Mouse (Mus musculus) c-Kit-negative CD71-positive TER-119-positive erythroid progenitor cells, embryonic 14.5 days (primary cell): ENCODE results near the gene Tescl.
A peak's percentile ranks its signal among the peaks of the same experiment; 100 is the strongest.

Experiments
- DNase-seq: peaks from one replicate; pipeline ENCODE4 v3.0.0-alpha.2; 2013; ENCODE audit warnings: low read depth, low spot score

Tescl gene

DNA sequence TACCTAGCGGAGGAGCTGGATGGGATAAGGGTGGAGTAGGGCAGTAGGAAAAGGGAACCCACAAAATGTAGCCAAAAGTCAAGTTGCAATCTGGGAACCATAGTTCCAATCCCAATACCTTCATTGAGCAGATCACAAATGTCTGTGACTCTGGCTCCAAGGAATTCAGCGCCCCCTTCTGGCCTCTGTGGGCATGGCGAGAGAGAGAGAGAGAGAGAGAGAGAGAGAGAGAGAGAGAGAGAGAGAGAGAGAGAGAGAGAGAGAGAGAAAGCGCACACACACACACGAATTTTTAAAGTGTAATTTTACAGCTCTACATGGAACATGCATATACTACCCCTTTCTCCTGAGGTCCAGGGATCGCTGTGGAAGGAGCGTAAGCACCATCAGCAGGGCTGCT lies 29.5 kb upstream of the Tescl start:
- no peak for DNase-seq

DNA sequence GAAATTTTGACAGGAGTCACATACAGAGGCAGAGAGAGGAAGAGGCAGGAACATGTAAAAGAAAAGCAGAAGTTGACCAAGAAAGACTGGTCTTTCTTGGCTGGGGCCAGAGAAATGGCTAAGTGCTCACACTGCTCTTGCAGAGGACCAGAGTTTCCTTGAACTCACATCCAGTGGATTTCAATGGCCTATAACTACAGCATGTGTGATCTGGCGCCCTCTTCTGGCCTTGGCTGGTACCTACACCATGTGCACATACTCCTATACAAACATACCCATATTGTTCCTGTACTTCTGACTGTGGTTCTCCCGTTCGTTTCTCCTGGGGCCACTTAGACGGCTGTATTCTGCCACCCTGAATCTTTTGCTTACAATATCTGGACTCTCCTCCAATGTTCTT lies 27.3 kb upstream of the Tescl start:
- DNase-seq = no peak

DNA sequence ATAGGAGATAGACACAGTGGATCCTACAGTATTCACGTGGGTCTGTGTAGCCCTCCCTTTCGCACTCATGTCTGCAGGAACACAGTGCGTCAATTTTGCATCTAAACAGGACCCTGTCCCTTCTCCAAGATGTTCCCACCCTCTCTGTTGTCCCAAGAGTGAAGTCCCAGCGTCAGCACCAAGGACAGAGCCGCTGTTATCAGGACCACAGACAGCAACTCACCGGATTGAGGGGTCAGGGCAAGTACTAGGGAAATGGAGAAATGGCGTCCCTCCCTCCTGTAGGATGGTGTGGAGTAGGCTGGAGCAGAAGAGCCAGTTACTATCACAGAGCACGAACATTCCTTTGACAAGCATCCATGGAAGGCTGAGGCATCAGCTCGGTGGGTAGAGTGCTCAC lies 25.5 kb upstream of the Tescl start:
- no peak for DNase-seq

DNA sequence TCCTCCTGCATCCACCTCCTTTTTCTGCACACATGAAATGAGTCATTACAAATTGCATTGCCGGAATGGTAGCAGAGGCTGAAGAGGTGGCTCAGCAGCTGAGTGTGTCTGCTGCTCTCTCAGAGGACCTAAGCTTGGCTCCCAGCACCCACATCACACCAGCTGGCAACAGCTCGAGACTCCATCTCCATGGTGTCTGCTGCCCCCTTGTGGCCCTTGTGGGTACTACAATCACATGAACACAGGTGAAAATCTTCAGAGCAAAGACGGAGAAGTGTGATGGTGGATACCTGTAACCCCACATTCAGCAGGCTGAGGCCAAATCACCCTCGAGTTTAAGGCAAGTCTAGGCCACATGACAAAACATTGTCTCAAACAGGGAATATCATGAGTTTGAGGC lies 24.2 kb upstream of the Tescl start:
- DNase-seq = no peak

DNA sequence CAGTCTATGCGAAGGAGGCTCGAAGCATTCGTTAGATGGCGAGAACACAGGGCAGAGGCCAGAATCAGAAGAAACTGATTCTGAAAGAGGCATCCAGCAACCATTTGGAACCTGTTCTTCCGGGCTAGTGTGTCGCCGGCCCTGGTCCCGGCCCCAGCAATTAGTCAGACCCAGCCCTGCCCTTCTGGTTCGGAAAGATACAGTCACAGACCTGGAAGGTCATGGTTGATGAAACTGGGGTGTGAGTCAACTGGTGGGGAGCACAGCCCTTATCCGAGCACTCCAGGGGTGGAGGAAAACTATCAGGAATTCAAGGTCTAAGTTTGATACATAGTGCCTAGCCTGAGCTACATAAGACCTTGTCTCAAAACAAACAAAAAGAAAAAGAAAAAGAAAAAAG lies 22.3 kb upstream of the Tescl start:
- DNase-seq = no peak

DNA sequence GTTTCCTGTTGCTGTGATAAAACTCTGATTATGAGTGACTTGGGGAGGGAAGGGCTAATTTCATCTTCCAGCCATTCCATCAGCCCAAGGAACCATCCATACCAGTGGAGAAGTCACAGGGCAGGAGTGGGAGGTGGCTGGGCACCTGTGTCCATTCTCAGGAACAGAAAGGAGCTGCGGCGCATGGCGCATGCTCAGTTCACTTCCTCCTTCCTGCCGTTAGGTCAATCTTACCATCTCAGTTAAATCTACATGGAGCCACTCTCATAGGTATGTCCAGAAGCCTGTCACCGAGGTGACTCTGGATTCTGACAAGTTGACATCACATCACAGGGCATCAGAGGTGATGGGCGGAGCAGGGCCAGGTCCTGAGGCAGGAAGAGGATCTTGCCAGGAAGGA lies 21.9 kb upstream of the Tescl start:
- DNase-seq = no peak

DNA sequence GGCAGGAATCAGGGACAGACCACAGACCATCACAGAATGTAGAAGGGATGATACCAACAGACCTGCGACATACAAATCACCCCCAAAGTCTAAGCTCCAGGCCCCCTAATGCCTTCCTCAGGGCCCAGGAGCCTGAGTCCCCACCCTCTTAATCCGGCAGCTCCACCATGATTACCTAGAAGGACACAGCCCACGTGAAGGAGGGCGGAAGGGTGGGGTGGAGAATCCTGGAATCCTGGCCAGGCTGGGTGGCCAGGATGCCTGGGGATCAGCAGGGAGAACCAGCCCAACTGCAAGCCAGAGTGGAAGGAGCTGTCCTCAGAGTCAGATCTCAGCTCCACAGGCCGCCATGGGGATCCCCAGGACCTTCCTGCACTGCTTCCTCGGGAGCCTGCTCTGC lies 15.2 kb upstream of the Tescl start, which contains the start of gene Lypd5:
Gene Lypd5, plus strand, starts transcription at position 301 of the 400 bp plus-strand sequence.
- no peak for DNase-seq

DNA sequence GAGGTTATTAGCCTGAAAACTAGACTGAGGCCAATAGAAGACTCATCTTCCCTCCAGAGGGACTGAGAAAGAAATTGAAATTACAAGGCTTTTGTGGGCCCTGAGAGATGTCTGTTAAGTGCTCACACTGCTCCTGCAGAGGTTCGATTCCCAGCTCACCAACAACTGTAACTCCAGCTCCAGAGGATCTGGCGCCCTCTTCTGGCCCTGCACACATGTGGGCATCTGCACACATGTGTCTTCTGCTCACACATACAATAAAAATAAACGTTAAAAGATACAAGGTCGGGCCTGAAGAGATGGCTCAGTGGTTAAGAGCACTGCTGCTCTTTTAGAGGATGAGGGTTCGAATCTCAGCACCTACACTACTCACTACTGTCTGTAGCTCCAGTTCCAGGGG lies 12.7 kb upstream of the Tescl start:
- no peak for DNase-seq

DNA sequence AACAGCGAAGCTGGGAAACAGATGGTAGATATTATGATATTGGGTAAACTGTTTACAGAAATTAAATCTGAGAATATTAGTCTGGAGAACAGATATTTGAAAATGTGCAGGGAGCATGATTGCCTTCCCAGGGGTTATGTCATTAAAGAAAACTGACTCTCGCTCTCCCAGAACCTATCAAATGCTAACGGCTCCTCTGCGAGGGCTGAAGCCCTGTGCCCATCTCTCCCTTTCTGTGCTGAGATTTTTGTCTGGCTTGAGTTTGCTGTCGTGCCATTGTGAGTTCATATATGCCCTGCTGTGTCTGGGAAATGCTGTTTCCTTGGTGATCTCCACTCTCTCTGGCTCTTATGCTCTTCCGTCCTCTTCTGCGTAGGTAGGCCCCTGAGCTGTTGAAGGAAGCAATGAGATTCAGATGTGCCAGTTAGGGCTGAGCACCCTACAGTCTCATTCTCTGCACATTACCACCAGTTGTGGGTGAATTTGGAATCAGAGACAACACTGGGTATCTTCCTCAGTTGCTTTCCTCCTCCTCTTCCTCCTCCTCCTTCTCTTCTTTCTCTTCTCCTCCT lies 10.1 kb upstream of the Tescl start:
- no peak for DNase-seq

DNA sequence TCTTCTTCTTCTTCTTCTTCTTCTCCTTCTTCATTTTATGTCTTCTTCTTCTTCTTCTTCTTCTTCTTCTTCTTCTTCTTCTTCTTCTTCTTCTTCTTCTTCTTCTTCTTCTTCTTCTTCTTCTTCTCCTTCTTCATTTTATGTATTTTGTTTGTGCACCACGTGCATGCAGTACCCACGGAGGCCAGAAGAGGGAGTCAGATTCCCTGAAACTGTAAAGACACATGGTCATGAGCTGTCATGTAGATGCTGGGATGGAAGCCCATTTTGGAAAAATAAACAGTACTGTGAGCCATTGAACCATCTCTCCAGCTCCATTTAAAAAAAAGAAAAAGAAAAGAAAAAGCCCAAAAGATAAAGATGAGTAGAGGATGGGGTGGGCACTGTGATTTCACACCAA lies 4.5 kb upstream of the Tescl start:
- DNase-seq = no peak

DNA sequence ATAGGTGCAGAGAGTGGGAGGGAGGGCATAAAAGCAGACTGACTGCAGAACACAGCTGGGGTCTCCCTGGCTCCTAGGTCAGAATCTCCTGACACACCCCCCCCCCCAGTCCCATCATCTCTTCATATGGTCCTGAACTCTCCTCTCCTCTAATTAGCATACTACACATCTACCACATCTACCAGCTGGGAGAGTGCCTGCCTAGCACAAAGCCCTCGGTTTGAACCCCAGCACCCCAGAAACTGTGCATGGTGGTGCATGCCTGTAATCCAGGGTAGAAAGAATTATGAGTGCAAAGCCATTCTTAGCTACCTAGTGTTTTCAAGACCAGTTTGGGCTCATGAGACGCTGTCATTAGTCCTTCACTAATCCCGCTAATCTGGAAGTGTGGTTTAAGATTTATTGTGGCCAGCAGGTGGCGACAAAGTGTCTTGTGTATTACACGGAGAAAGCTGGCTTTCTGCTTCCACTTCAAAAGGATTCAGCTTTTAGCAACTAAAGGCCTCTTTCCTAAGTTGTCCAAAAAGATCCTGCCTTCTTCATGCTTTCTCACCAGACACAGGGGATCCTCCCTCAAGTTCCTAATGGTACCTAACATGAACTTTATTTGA lies 2.1 kb upstream of the Tescl start:
- peak; percentile 60 for DNase-seq

DNA sequence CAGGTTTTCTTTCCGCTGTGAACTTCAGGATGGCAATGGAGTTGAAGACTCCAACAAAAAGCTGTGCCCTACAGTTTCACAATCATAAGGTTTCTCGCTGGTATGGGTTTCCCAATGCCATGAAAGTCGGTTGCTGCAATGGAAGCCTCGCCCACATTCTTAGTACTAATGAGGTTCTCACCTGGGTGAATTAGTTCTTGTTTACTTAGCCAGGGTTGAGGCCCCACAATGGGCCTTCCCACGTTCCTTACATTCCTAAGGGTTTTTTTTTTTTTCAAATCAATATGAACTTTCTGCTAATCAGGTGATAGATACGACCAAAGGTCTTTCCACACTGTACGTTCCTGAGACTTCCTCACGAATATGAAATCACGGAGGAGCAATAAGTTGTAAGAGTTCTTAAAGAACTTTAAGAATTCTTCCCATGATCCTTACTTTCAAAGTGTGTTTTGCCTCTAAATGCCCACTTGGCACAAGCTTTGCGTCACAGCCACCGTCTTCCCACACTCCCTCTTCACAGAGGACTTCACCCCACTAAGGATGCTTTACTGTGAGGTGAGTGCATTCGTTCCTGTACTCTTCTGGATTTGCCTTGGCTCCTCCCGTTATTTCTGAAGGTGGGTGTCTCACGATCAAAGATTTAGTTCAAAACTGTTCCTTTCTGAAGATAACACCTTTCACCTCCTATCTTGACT lies 6.3 kb downstream of the Tescl start:
- no peak for DNase-seq

DNA sequence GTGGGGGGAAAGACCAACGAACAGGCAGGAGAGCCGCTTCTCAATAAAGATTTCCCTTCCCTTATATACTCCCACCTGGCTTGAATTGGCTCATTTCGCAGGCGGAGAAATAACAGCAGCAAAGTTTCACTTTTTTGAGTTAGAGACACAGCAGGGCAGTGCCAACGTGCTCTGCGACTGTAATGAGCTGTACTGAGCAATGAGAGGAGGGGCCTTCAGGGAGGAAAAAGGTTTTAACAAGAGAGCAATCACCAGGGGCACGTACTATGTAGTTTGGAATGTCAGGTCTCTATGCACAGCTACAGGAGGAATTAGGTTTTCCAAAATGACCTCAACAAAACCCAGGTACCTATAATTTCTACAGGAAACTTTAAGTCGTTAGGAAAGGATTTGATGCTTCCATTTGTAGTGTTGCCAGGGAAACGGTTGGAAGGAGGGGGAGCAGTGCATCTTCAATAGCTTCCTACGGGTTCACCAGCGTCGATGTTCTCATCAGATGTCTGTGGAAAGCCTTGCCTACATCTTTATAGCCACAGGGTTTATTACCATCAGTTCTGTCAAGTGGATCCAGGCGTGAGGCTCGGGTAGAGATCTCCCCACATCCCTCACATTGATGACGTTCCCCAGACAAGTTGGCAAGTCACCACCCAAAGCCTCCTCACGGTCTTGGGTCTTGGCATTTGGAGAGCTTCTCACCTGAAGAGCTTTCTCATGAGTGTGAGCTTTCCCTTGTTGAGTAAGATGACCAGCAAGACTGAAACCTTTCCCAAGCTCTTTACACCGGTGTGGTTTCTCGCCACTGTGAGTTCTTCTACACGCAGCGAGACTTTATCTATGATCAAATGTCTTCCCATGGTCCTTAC lies 7.2 kb downstream of the Tescl start:
- no peak for DNase-seq

DNA sequence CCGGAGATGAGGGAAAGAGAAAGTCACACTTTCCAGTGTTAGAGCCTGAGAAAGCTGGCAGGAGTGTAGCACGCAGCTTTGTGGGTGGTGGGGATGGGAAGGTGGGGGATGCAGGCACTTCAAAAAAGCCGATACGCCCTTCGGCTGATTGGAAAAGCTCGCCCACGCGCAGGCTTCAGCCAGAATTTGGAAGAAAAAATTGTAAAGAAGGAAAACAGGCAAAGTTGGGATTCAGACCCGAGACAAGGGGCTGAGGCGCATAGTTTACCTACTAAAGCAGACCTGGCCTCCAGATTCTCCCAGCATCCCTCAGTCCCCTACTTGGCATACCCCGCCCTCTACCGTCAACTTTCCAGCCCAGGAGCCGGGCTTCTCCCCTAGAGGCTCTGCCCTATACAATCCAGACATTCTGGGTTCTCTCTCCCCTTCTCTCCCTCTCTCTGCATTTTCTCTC lies 8.0 kb downstream of the Tescl start:
- DNase-seq = no peak

DNA sequence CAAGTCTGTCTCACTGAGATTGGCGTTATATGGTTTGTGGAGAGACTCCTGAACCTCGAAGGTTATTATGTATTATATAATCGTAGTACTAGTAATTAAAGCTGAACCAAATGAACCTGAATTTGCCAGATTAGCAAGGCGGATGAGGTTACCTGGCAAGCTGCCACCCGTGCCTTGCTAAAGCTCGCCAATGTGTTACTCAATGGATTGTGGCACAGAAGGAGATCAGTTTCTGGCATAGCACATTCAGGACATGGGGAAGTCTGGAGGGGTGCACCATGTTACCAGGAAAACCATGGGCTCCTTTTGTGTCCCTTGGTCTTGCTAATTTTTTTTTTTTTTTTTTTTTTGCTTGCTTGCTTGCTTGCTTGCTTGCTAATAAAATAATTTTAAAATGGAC lies 8.5 kb downstream of the Tescl start:
- DNase-seq = no peak

DNA sequence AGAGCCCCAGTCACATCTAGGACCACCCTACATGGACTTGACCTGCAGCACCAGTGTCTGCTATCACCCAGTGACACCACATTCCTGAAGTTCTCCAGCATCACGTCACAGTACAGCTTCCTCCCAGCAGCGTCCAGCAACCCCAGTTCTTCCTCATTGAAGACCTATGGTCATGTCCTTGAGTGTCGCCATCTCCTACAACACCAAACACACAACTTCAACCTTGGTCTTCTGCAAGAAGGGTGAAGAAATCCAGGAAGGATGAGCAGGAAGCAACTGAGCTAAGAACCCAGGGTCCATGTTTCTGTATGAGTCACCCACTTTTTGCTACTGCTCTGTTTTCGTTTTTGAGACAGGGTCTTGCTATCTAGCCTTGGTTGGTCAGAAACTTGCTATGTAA lies 11.1 kb downstream of the Tescl start:
- DNase-seq = no peak

DNA sequence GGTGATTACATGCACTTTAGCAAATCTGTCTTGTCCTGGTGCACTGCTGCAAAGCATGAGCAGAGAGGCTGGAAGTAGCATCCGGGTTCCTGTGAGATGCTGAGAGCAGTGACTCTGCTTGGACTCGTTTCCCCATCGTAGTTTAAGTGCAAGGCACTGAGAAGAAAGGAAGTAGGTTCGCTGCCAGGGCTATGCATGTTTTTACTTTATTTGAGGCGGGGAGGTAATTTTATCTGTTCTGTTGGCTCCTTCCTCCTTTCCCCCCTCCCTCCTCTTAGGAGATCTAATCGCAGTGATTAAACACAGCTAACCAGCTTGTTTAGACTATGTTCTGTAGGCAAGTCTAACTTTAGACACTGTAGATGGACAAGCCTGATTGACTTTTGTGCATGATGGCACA lies 14.8 kb downstream of the Tescl start:
- DNase-seq = no peak

DNA sequence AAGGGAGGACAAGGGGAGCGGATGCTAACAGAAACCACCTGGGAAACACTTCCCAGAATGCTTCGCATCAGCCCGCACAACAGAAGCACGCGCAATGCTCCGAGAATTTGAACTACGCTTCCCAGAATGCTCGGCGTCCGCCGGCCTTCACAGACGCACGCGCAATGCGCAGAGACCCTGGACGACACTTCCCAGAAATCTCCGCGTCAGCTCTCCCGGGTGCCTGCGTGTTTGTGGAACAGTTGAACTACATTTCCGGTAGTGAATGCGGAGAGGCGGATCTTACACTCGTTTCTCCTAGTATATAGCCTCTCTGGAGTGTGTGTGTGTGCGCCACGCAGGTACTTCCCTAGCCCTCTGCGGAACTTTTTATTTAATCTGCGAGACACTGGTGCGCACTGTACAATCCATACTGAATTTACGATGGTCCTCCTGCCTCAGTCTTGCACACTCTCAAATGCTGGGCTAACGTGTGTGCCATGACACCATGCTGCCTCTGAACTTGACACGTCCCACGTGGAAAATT lies 17.1 kb downstream of the Tescl start, which contains the start of gene Zfp94:
Gene Zfp94, minus strand, starts transcription at position 100 of the 526 bp plus-strand sequence.
- DNase-seq = peak; percentile 69

DNA sequence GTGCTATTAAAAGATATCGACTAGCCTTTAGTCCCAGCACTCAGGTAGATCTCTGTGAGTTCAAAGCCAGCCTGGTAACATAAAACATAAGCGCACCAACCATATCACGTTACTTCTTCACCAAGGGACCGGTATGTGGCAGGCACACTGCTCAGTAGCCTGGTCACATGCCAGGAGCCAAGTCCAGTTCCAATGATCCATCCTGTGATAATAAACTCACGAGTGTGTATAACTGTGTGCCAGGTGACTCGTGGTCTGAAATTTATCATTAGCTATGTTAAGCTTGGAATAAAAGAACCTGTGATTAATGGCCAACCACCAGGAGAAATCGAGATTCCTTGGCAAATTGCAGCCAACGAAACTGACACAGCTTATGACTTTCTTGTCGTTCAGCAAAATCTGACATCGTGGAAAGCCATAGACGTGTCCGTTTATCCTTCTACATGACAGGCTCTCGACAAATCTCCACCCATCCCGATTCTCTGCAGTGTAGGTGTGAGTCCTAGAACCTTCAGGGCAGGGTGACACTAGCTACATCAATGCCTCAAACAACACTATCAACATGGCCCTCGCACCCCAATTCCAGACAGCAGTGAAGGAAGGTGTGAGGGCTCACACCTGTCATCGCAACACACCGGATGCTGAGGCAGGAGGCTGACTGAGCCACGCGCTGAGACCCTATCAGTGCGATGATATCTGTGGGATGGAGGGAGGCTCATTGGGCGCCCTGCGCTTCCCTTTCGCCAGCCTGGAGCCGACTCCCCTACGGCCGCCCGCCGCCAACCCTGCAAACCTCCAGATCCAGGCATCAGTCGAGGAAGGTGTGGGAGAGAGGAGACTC lies 17.8 kb downstream of the Tescl start:
- no peak for DNase-seq

DNA sequence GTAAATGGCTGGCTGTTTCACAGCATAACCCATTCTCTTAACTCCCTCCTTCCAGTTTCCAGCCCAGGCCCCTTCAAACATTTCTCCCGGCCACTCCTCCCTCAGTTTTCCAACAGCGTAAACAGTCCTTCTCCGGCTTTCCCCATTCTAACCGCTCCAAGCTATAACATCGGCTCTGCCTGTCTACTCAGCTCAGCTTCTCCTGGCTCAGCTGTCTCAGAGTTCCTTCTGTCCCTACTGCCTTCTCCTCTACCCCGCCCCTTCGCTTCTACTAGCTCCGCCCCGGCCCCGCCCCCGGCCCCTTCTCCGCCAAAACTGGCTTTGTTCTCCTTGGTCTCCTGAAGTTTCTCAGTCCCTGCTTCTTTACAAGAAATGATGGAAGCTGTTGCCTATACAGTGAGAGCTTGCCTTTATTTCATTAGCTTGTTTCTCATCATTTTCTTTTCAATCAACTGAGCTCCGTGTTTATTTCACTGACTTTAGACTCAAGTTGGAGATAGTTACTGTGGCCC lies 32.9 kb downstream of the Tescl start, which contains the start of gene Zfp61:
Gene Zfp61, minus strand, starts transcription at position 462 of the 512 bp plus-strand sequence.
- peak; percentile 31 for DNase-seq
